Mouse (Mus musculus) ES-Bruce4 (cell line): ENCODE measurements at regions not wholly inside any gene's neighbourhood (a gene's known extent, or its start where the extent isn't known, plus 50 kb on each side); places are given as distances from the start of the nearest gene placed in this dataset.

ENCODE experiments used
- CTCF ChIP-seq: IDR thresholded peaks from one replicate; pipeline ENCODE4 v1.8.1; 2011; ENCODE audit warnings: low read depth, low read length
- POLR2A ChIP-seq: IDR thresholded peaks from one replicate; pipeline ENCODE4 v1.8.1; 2011; ENCODE audit warnings: low read length; ENCODE audit not compliant: insufficient read depth

GRCm38 (mm10) chr10:111833611-111834010 is 138.9 kb upstream of the Krr1 start:
- TF ChIP-seq POLR2A: no peak
- no peak for TF ChIP-seq CTCF
